Mouse (Mus musculus) embryo, embryonic 9.5 days (tissue): ENCODE measurements at regions not wholly inside any gene's neighbourhood (a gene's known extent, or its start where the extent isn't known, plus 50 kb on each side); places are given as distances from the start of the nearest gene placed in this dataset.
A peak's percentile ranks its signal among the peaks of the same experiment; 100 is the strongest.
"Not testable (repeated sequence)": the region's sequence is repeated elsewhere in the genome, so short reads cannot be mapped to it uniquely, and the experiment has no call there.

Experiments used
- DNase-seq: peaks from one replicate; pipeline ENCODE4 v3.0.0-alpha.2; 2017; ENCODE audit errors: extremely low spot score

DNA sequence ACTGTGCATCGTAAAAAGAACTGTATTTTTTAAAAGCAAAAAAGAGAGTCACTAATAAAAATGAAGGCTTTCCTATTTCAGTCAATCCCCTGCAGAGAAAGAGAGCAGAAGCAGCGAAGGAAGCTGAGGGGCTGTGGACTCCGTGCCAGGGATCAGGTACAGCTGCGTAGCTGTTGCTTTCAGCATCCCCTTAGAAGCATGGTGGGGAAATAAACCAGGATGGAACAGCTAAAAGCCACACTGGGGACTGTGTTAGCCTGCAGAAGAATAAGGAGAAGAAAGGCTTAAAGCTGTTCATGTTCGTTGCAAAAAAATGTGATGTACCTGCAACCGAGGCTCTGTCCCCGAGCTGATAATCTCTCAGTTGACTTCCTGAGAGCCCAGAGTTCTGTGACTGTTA, 1302.6 kb upstream of the Sel1l start:
- no peak for DNase-seq

DNA sequence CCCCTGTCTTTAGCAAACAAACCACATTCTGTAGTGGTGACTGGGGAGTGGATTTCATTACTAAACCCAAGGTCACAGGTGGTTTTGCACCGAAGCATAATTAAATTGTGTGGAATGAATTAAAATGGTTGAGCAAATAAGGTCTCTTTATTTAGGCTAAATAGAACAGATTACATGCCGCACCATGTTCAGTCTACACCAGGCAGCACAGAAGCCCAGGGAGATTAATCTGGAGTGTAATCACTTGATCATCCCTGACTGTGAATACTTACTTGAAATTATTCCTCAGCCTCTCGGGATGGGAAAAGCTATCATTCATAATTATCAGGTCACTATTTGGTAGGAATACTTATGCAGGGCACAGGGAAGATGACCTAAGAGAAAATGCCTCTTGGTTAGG, 1293.3 kb upstream of the Sel1l start:
- DNase-seq: no peak

GRCm38 (mm10) chr12:93136395-93136794, 1287.4 kb upstream of the Sel1l start:
- no peak for DNase-seq

DNA sequence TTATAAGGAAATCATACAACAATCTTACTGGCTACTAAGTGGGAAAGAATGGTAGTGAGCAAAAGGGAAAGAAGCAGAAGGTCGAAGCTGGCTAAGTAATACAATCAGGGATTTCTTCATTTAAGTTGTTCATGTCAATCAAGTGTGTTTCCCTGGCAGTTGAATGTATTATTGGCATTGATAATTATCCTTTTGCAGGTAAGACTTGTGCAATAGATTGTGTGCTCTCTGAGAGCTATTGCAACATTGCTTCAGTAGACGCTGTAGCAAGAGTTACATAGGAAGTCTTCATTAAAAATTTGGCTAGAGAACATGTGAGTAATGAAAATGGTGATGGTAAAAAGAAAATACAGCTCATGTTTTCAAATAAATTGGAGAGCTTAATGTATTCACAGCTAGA, 1273.3 kb upstream of the Sel1l start:
- DNase-seq: no peak

DNA sequence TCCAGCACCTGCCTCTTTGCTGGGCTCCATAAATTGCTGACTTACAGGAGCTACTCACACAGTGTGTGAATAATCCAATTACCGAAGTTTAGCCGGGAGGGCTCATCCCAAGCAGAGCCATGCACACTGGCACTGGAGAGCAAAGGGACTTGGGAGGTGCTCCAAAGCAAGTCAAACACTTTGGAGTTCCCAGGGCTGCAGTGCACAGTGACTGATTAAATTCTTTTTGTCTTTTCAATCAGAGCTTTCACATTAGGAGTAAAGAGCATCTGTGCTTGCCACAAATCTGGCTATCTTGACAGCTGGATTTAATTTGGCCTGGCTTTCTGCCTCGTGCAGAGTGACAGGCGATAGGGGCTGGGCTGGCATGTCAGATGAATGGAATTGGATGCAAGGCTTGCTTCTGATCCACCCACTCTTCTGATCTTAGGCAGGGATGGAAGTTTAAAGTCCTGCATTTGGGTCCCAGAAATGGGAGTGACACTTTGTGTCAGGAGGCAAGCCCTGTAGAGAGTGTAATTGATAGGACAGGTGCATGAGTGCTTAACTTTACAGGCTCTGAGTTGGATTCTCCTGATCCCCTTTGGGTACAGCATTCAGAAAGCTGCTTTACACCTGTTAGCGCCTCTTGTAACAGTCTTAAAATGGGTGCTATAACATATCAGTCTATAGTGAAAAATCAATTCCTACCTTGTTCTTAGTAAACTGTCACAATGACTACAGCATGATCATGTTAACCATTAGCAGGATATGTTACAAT, 1239.3 kb upstream of the Sel1l start:
- peak; percentile 6 for DNase-seq

DNA sequence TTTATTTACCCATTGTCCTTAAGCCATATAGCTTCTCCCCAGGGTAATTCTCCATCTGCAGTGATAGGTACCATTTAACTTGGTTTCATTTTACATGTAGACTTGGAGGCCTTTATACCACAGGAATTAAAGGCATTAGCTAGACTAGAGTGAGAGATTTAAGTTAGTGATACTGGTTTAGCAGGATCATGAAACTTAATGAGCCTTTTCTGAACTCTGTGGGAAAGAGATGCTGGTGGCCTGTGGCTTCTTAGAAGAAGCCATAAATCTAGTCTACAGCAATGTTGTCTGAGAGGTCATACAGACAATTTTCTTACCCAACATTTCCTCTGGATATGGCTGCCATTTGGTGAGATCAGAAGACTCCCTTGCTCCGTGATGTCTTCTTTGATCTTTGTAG, 1214.9 kb upstream of the Sel1l start:
- DNase-seq: no peak

GRCm38 (mm10) chr12:93019633-93020032, 1170.7 kb upstream of the Sel1l start:
- no peak for DNase-seq

DNA sequence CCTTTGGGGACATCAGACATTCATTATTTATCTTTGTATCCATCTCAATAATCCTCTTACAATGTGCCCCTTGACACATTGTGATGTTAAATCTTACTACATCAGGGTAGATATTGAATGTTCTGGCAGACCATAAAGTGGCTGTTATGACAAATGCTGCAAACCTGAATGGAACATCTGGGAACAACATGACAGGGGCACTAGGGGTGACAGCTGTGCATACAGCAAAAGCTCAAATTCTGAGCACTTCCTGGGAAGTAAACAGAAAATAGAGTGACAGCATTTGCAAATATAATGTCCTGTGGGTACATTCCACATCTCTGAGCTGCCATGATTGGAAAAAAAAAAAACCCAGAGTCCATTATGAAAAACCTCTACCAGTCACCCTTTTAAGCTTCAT, 1162.6 kb upstream of the Sel1l start:
- DNase-seq: no peak

DNA sequence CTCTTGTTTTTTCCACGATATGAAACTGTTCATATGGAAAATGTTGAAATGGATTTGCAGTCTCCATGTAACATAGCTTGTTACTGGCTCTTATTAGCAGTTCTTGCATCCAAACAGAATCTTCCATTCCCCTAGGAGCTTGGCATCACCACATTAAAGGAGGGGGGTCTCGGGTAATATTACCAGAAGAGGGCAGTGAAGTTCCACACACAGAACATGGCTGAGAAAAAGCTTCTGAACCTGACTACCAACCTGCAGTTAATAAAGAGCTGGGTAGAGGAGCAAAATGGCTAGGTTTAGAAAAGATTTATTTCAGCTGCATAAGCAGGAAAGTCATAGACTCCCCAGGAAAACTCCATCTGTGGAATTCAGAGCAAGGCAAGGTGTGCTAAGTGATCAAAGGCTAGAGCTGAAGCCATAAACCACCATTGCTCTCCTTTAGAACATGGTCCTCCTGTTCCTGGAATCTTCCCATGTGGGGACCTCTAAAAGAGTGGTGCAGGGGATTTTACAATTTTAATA, 1157.9 kb upstream of the Sel1l start:
- peak; percentile 18 for DNase-seq

GRCm38 (mm10) chr12:93003125-93003524, 1154.2 kb upstream of the Sel1l start:
- no peak for DNase-seq

- DNase-seq: no peak
Measured at GRCm38 (mm10) chr12:92975698-92976097, 1126.7 kb upstream of the Sel1l start.

- DNase-seq: no peak
Measured at GRCm38 (mm10) chr12:92944352-92944751, 1095.4 kb upstream of the Sel1l start.

- DNase-seq: no peak
Measured at GRCm38 (mm10) chr12:92927591-92927990, 1078.6 kb upstream of the Sel1l start.

- no peak for DNase-seq
Measured at GRCm38 (mm10) chr12:92926942-92927341, 1078.0 kb upstream of the Sel1l start.

GRCm38 (mm10) chr12:92919920-92920319, 1071.0 kb upstream of the Sel1l start:
- no peak for DNase-seq

DNA sequence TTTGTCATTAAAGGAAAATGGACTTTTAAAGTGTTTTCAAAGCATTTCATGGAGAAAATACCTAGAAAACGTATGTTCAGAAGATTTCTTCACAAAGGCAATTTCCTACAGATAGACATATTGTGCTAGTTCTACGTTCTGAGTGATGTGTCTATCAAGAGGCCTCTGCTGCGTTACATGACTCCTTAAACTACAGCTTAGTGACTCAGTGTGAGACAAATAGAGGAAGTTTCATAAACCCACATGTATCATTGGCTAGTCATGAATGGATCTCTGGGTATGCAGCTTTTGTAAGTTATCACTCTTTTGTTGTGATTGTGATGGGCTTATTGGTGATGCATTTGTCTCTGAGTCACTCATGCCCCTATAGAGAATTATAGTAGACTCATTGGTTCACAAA, 1067.3 kb upstream of the Sel1l start:
- DNase-seq: no peak

DNA sequence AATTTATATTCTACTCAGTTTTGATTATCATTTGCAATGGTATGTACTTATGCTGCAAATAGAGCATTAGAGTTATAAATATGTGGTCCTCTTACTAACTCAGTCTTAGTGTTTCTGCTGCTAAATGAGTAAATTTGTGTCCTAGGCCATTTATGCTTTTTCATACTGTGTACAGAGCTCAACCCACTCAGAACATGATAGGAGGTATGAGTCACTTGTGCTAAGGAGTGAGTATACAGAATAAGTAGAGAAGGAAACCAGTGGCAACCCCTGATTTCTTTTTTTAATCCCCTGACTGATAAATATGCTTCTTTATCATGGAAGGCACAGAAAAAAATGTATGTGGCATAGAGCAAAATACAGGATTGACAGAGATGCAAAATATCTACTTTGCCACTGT, 1066.8 kb upstream of the Sel1l start:
- DNase-seq: no peak

DNA sequence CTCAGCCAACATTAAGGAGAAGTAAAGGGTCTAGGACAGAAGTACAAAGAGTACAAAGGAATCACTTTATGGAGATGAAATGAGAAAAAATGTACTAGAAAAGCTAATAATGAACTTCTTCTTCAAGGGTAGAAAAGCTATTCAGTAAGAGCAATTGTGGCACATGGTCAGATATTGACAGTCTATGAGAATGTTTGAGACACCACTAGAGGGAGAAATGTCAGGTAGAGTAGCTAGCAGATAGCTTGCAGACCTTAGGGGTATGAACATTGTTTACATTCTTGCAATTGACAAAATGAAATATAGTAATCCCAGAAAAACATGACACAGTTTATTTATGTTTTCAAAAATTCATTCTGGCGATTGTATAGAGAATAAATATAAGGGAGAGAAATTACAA, 1066.2 kb upstream of the Sel1l start:
- no peak for DNase-seq

DNA sequence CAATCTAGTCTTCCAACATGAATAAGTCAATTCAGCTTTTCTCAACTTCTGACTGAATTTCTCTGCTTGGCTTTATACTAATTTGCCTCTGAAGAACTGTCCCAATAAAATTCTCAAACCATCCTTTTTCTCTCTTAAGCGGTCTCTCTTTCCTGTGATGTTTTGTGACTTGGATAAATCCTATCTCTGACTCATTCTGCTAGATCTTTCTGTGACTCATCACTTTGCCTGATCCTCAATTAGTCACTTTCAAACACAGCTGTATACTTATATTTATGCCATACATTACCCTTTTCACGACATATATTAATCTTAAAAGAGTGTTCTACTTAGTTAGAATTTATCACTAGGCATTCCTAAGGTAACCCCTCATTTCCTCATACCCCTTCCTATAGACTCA, 1055.4 kb upstream of the Sel1l start:
- no peak for DNase-seq

DNA sequence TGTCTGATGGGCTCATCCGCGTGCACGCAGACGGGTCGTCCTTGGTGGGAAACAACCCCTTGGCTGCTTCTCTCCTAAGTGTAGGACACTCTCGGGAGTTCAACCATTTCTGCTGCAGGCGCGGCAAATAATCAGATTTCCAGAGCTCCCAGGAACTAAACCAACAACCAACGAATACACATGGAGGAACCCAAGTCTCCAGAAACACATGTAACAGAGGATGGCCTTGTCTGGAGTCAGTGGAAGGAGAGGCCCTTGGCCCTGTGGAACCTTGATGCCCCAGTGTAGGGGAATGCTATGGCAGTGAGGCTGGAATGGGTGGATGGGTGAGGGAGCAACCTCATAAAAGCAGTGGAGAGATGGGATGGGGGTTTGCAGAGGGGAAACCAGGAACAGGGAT, 1043.4 kb upstream of the Sel1l start:
- no peak for DNase-seq

- not testable (repeated sequence) for DNase-seq
Measured at GRCm38 (mm10) chr12:92891663-92892062, 1042.7 kb upstream of the Sel1l start.

DNA sequence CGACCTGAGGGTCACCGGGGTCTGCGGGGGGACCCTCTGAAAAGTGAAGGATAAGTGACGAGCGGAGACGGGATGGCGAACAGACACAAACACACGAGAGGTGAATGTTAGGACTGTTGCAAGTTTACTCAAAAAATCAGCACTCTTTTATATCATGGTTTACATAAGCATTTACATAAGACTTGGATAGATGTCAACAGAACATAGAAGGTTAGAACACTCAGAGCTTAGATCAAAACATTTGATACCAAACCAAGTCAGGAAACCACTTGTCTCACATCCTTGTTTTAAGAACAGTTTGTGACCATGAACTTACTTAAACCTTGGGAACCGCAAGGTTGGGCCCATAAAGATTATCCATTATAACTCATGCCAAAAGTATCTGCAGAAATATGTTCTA, 1042.2 kb upstream of the Sel1l start:
- not testable (repeated sequence) for DNase-seq

DNA sequence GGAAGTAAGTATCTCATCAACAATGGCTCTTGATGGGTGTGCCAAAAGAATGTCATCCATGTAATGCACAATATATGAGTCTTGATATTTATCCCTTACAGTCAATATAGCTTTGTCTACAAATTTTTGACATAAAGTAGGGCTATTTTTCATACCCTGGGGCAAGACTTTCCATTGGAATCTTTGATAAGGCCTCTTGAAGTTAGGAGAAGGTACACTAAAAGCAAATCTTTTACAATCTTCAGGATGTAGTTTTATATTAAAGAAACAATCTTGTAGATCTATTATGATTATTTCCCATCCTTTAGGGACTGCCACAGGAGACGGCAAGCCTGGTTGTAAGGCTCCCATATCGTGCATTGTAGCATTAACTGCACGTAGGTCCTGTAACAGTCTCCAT, 1038.8 kb upstream of the Sel1l start:
- no peak for DNase-seq
